Mouse (Mus musculus) liver, embryonic 14.5 days (tissue): ENCODE results near the gene Ulk3. TPM values are rescaled to one million over a fixed set of nuclear protein-coding genes. Genes with fewer than 3 reads are reported as not detected.

Experiments used
- ATAC-seq: fragments of 200-750 bp; cut with Nextera tagmentation; 2 replicates; pipeline ENCODE4 v1.8.0; 2017; ENCODE audit warnings: moderate number of reproducible peaks, mild to moderate bottlenecking, moderate library complexity; ENCODE audit not compliant: insufficient read depth
- DNase-seq, 3 experiments: peaks; one replicate each; pipeline ENCODE4 v3.0.0-alpha.2; 2012 to 2013; ENCODE audit warnings: low read depth in 3 of 3, low spot score in 3 of 3
- H3K27ac ChIP-seq: fragments of 300-500 bp; sonication (generic); 2 replicates; pipeline ENCODE4 v1.5.1; 2014; ENCODE audit warnings: moderate library complexity, mild to moderate bottlenecking, control low read depth, inconsistent platforms
- H3K27me3 ChIP-seq: fragments of 300-500 bp; sonication (generic); 2 replicates; pipeline ENCODE4 v1.6.1; 2014; ENCODE audit warnings: mild to moderate bottlenecking, low read length, moderate library complexity; ENCODE audit not compliant: control insufficient read depth, insufficient read depth
- H3K36me3 ChIP-seq: fragments of 300-500 bp; sonication (generic); replicated peaks from 2 replicates; pipeline ENCODE4 v1.6.1; 2014; ENCODE audit warnings: low read depth; ENCODE audit not compliant: control insufficient read depth, insufficient read depth
- H3K4me1 ChIP-seq, 2 experiments: fragments of 200-500 bp in 1 of 2; fragments of 300-500 bp in 1 of 2; sonication (generic) in 1 of 2; replicated peaks; 2 replicates each; pipeline ENCODE4 v1.6.1; 2012 to 2014; ENCODE audit warnings: antibody characterized with exemption in 1 of 2, inconsistent platforms in 1 of 2, low read length in 1 of 2; ENCODE audit not compliant: control insufficient read depth in 2 of 2, insufficient read depth in 2 of 2
- H3K4me2 ChIP-seq: fragments of 300-500 bp; sonication (generic); 2 replicates; pipeline ENCODE4 v1.6.1; 2014; ENCODE audit warnings: low read depth, mild to moderate bottlenecking, control low read depth, moderate library complexity
- H3K4me3 ChIP-seq, 2 experiments: fragments of 200-500 bp in 1 of 2; fragments of 300-500 bp in 1 of 2; sonication (generic) in 1 of 2; 2 replicates each; pipeline ENCODE4 v1.5.1; 2012 to 2014; ENCODE audit warnings: low read depth in 2 of 2, low read length in 2 of 2, mild to moderate bottlenecking in 2 of 2, control low read depth in 1 of 2, inconsistent platforms in 1 of 2, moderate library complexity in 1 of 2; ENCODE audit not compliant: insufficient read depth in 1 of 2
- H3K9ac ChIP-seq: fragments of 300-500 bp; sonication (generic); replicated peaks from 2 replicates; pipeline ENCODE4 v1.6.1; 2014; ENCODE audit warnings: mild to moderate bottlenecking, control low read depth, moderate library complexity
- H3K9me3 ChIP-seq: fragments of 300-500 bp; sonication (generic); 2 replicates; pipeline ENCODE4 v1.6.1; 2016; ENCODE audit warnings: low read length, mixed read lengths; ENCODE audit not compliant: control insufficient read depth
- CTCF ChIP-seq: IDR thresholded peaks from 2 replicates; pipeline ENCODE4 v1.5.1; 2016; ENCODE audit warnings: antibody characterized with exemption, low read depth, control low read depth
- EP300 ChIP-seq: IDR thresholded peaks from 2 replicates; pipeline ENCODE4 v1.6.1; 2016; ENCODE audit warnings: antibody characterized with exemption, low read depth
- WGBS: fragments of 180-500 bp; shearing (Covaris S2); extraction: QIAGEN DNeasy Blood & Tissue Kit; methylation state at CpG from one replicate; pipeline ENCODE4 v1.1.7; 2014; ENCODE audit not compliant: insufficient replicate concordance; 5-methylcytosine and 5-hydroxymethylcytosine counted together
- polyA plus RNA-seq, 2 experiments: library from polyadenylated mRNA; depleted of rRNA in 1 of 2; stranded (reverse) in 1 of 2; unstranded in 1 of 2; fragments of >200 nt; fragmentation: Nextera tagmentation in 1 of 2; extraction: Ambion mirVana in 1 of 2; gene quantifications; 2 replicates each; pipeline versions ENCODE4 v1.2.1 to v1.2.3; 2012 to 2014

Gene Ulk3
- polyA plus RNA-seq, 2 experiments: 2.0 to 4.5 TPM

DNA sequence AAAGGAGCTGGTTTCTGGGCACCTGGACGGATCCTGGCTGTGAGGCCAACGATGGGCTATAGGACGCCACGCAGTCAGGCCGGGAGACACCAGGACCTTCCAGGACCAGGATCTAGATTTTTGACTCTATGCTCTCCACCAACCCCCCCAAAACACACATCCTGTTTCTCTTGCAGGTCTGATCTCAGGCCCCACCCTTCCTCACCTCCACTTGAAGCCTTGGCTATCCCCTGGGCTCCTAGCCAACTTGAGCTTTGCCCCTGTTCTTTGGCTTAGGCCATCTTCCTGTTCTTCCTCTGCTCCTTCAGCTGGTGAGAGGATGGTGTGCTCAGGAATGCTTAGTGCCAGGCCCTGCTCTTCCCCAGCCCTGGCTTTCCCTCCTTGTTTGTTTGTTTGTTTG is 31.4 kb downstream of the Ulk3 start, which contains the start of gene Lman1l:
Lman1l (minus strand) TSS at position 101 of the 400 bp plus-strand sequence.
- Histone ChIP-seq H3K9me3 (no peaks in the 10 kb centered on the region), H3K4me3 (no peak within 1 kb of the TSS), H3K27ac (no peak within 1 kb of the TSS), H3K27me3 (no peaks in the 10 kb centered on the region), H3K9ac (no peak within 1 kb of the TSS), H3K36me3 (no peaks in the 10 kb centered on the region), H3K4me2 (no peak within 1 kb of the TSS), H3K4me1 (peaks cover 0 to 8% of the 10 kb centered on the region in 2 experiments; a peak in 2 of 4 replicates)
- ATAC-seq: no peak
- DNase-seq: no peak
- WGBS: 81% methylated on average over 5 of the region's 5 CpGs
- no peak for TF ChIP-seq EP300
- TF ChIP-seq CTCF: no peak

DNA sequence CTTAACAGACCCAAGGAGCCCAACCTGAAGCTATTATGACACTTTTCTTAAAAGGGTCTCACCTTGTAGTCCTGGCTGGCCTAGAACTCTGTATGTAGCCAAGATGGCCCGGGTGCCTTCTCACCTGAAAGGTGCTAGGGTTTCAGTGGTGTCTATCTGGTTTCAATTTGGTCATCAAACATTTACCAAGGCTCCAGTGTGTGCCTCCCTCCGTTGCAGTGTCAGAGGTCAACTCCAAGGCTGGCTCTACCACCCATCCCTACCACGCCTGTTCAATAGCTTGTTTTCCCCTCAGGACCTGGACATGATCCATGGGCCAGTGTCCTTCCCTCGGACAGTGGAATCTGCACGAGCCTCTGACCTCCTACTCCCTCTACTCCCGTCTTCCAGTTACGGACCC is 35.0 kb downstream of the Ulk3 start:
- Histone ChIP-seq H3K27ac (no peak overlapping the region), H3K36me3 (peaks cover 18% of the 10 kb centered on the region)

DNA sequence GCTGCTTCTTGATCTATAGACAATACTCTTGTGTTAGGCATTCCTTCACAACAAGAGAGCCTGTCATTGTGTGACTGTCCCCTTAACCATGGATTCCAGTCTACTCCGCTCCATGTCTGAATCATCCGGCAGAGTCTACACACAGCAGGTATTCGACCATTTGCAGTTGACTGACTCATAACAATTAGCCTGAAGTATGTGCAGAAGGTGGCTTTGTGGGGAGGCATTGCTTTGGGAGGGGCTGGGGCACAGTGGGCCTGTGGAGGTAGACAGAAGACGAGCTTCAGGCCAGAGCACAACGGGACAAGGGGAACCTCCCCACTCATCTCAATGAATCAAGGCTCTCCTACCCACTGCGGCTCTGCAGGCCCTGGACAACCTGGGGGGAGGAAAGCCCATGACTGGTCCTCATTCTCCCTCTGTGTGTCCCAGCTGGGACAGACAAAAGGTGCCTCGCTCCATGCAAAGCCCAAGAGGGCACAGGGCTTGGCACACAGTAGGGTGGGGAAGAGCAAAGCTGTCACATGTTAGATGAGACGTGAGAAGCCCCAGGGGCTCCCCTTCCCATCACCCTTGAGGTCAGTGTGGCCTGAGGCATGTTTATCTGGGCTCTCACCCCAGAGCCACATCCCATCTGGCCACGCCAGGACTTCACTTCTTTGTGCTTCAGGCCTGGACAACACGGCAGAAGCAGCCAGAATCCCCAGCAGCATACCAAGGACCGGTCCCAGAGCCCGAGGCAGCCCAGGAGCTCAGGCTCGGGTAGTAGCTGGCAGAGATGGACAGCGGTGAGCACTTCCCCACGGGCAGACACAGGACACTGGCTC is 36.6 kb downstream of the Ulk3 start:
- ATAC-seq (no peak), DNase-seq (no peak)
- Histone ChIP-seq H3K27ac (no peak overlapping the region), H3K4me1 (peaks cover 0 to 8% of the 10 kb centered on the region in 2 experiments; a peak in 2 of 4 replicates), H3K4me2 (no peak overlapping the region), H3K4me3 (no peak overlapping the region), H3K27me3 (no peaks in the 10 kb centered on the region), H3K36me3 (peaks cover 30% of the 10 kb centered on the region), H3K9ac (no peak overlapping the region), H3K9me3 (no peaks in the 10 kb centered on the region)
- 77% methylated on average over 15 of the region's 15 CpGs for WGBS
- no peak for TF ChIP-seq EP300
- TF ChIP-seq CTCF: no peak

More for the DNA sequence above, 35.0 kb downstream of the Ulk3 start:
- Histone ChIP-seq H3K27me3 (no peaks in the 10 kb centered on the region), H3K9ac (no peak overlapping the region), H3K4me2 (no peak overlapping the region), H3K4me1 (peaks cover 0 to 8% of the 10 kb centered on the region in 2 experiments; a peak in 2 of 4 replicates), H3K9me3 (no peaks in the 10 kb centered on the region), H3K4me3 (no peak overlapping the region)
- TF ChIP-seq EP300: no peak
- no peak for TF ChIP-seq CTCF
- 67% methylated on average over 7 of the region's 7 CpGs for WGBS
- DNase-seq (no peak), ATAC-seq (no peak)

DNA sequence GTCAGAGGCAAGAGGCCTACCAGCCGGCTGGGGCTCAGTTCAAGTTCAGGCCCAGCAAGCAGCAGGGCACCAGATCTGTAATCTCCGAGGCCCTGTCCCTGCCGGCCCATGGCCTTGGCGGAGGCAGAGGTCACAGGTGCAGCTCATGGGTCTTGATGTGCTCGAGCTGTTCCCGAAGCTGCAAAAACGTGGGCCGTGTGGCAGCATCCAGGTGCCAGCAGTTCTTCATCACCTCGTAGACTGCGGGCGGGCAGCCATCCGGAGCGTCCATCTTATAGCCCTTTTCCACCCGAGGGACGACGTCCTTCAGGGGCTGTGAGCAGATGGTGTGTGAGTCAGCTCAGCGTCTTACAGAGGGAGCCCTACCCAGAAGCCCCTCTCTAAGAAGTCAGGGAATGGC is 37.9 kb downstream of the Ulk3 start:
- Histone ChIP-seq H3K36me3 (peaks cover 35% of the 10 kb centered on the region), H3K27ac (no peak overlapping the region), H3K27me3 (no peaks in the 10 kb centered on the region), H3K9me3 (no peaks in the 10 kb centered on the region), H3K4me3 (no peak overlapping the region), H3K4me1 (peaks cover 0 to 8% of the 10 kb centered on the region in 2 experiments; a peak in 2 of 4 replicates), H3K4me2 (no peak overlapping the region), H3K9ac (no peak overlapping the region)
- ATAC-seq (no peak), DNase-seq (no peak)
- TF ChIP-seq EP300: no peak
- no peak for TF ChIP-seq CTCF
- 89% methylated on average over 17 of the region's 17 CpGs for WGBS

DNA sequence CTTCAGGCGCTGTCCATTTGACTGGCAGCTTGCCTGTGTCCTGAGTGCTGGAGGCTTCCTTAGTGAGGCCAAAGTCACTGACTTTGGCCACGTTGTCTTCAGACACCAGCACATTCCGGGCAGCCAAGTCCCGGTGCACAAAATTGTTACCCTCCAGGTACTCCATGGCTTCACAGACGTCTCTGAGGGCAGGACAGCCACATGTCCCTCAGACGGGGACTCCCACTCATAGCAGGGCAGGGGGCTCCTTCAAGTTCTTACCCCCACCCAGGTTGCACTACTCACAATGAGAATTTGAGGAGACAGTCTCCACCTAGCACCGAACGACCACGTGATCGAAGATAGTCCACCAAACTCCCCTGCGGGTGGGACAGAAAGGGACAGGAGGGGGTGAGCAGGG is 38.6 kb downstream of the Ulk3 start:
- Histone ChIP-seq H3K9me3 (no peaks in the 10 kb centered on the region), H3K4me3 (no peak overlapping the region), H3K36me3 (peaks cover 35% of the 10 kb centered on the region), H3K27ac (no peak overlapping the region), H3K9ac (no peak overlapping the region), H3K27me3 (no peaks in the 10 kb centered on the region), H3K4me1 (peaks cover 0 to 8% of the 10 kb centered on the region in 2 experiments; a peak in 2 of 4 replicates), H3K4me2 (no peak overlapping the region)
- no peak for ATAC-seq
- TF ChIP-seq EP300 (no peak), CTCF (no peak)
- 83% methylated on average over 11 of the region's 11 CpGs for WGBS
- no peak for DNase-seq
